ENCODE assay signal across 18 mouse cellular contexts in genomic region chr13:104982781-104983353, GRCm38 (mm10).
DNase-seq lines count a peak whose midpoint lies in the region; ATAC-seq and TF ChIP-seq lines count a peak whose summit lies in the region.
"Had no signal": no experiment of that assay in that cellular context is flagged by ENCODE, and none has a peak within 500 bp of the region (broad histone marks: within the 10 kb centered on the region; RNA-seq: fewer than 3 reads in every experiment).

No protein-coding gene starts in this region.

- no peaks in the 10 kb centered on the region for H3K27me3 ChIP-seq in midbrain, embryonic 14.5 days (ENCODE audit: control insufficient read depth, insufficient read depth, low read length)
- no peaks in the 10 kb centered on the region for H3K27me3 ChIP-seq in midbrain, embryonic 16.5 days (ENCODE audit: control insufficient read depth, insufficient read depth, low read depth, low read length)
- H3K27me3 ChIP-seq: embryonic facial prominence, embryonic 13.5 days; midbrain, embryonic 12.5 days had no signal

- TF ChIP-seq POLR2A in olfactory bulb, adult 2 months (IDR thresholded peaks at IDR 0.05; ENCODE audit: insufficient read depth, low read depth, low read length), result no peak

- H3K4me2 ChIP-seq in midbrain, embryonic 14.5 days (ENCODE audit: low read length), result no peak overlapping the region
- no peak overlapping the region for H3K4me2 ChIP-seq in midbrain, embryonic 16.5 days (ENCODE audit: low read length)
- H3K4me2 ChIP-seq: embryonic facial prominence, embryonic 13.5 days; heart, embryonic 11.5 days; midbrain, embryonic 12.5 days had no signal

- peak; percentile 64 to 86 for DNase-seq in frontal cortex, adult 2 months (ENCODE audit: extremely low spot score in 1 of 2, low spot score in 1 of 2)
- DNase-seq in frontal cortex, postnatal 14 days (ENCODE audit: low spot score in 2 of 2), result no peak
- DNase-seq in midbrain, embryonic 14.5 days, result peak; percentile 12
- peak; percentile 55 for DNase-seq in cerebellum, adult 8-10 months
- no peak for DNase-seq in kidney, postnatal 36 days
- DNase-seq in yolk sac, embryonic 10.5 days (ENCODE audit: low spot score), result no peak
- DNase-seq: gastrocnemius, postnatal 10 days; lung, postnatal 10 days; thymus, adult 18-20 months had no signal

- H3K27ac ChIP-seq in midbrain, embryonic 14.5 days (replicated peaks; ENCODE audit: low read depth, low read length), result no peak overlapping the region
- no peak overlapping the region for H3K27ac ChIP-seq in midbrain, embryonic 16.5 days (ENCODE audit: low read length)
- peak overlapping the region; percentile 58 for H3K27ac ChIP-seq in olfactory bulb, adult 2 months (ENCODE audit: insufficient read depth, low read depth, low read length)
- H3K27ac ChIP-seq: embryonic facial prominence, embryonic 13.5 days; forebrain, embryonic 10.5 days; hindbrain, embryonic 10.5 days; kidney, postnatal 0 days; liver, embryonic 14.5 days; midbrain, embryonic 12.5 days had no signal

- no peaks in the 10 kb centered on the region for H3K9me3 ChIP-seq in midbrain, embryonic 14.5 days (ENCODE audit: control insufficient read depth, low read length)
- H3K9me3 ChIP-seq in midbrain, embryonic 16.5 days (replicated peaks; ENCODE audit: control insufficient read depth, low read length, poor library complexity, severe bottlenecking), result no peaks in the 10 kb centered on the region; the same call in 1 of the 2 replicates
- H3K9me3 ChIP-seq: embryonic facial prominence, embryonic 13.5 days; midbrain, embryonic 12.5 days had no signal

- WGBS in midbrain, embryonic 14.5 days, result 86% methylated on average over 10 of the region's 10 CpGs
- 84% methylated on average over 10 of the region's 10 CpGs for WGBS in midbrain, embryonic 16.5 days
- WGBS in olfactory bulb, adult 2 months, result 69% methylated on average over 10 of the region's 10 CpGs

- ATAC-seq in midbrain, embryonic 14.5 days (ENCODE audit: low FRiP score, low TSS enrichment), result no peak
- ATAC-seq in midbrain, embryonic 16.5 days, result no peak; the same call in 1 of the 2 replicates

- no peaks in the 10 kb centered on the region for H3K4me1 ChIP-seq in midbrain, embryonic 14.5 days (ENCODE audit: control insufficient read depth, insufficient read depth, low read length)
- no peaks in the 10 kb centered on the region for H3K4me1 ChIP-seq in midbrain, embryonic 16.5 days (ENCODE audit: control insufficient read depth, insufficient read depth, low read length)
- H3K4me1 ChIP-seq in olfactory bulb, adult 2 months (ENCODE audit: control insufficient read depth, insufficient read depth, low read length), result no peaks in the 10 kb centered on the region
- H3K4me1 ChIP-seq: forebrain, embryonic 10.5 days; hindbrain, embryonic 10.5 days; midbrain, embryonic 12.5 days had no signal

- H3K4me3 ChIP-seq in midbrain, embryonic 14.5 days (replicated peaks; ENCODE audit: low read depth, low read length), result no peak overlapping the region
- no peak overlapping the region for H3K4me3 ChIP-seq in midbrain, embryonic 16.5 days (ENCODE audit: low read depth, low read length)
- no peak overlapping the region for H3K4me3 ChIP-seq in olfactory bulb, adult 2 months (ENCODE audit: insufficient read depth, low read depth, low read length)
- H3K4me3 ChIP-seq: embryonic facial prominence, embryonic 13.5 days; forebrain, embryonic 10.5 days; hindbrain, embryonic 10.5 days; midbrain, embryonic 12.5 days had no signal

- no peaks in the 10 kb centered on the region for H3K36me3 ChIP-seq in midbrain, embryonic 14.5 days (ENCODE audit: control insufficient read depth, insufficient read depth, low read length)
- H3K36me3 ChIP-seq in midbrain, embryonic 16.5 days (ENCODE audit: control insufficient read depth, insufficient read depth, low read length), result 0 out of 2 replicates have a peak, but pooled peaks cover 3% of the 10 kb centered on the region
- H3K36me3 ChIP-seq: embryonic facial prominence, embryonic 13.5 days; forebrain, embryonic 10.5 days; hindbrain, embryonic 10.5 days; midbrain, embryonic 12.5 days had no signal

- TF ChIP-seq CTCF in olfactory bulb, adult 2 months (IDR thresholded peaks at IDR 0.05; ENCODE audit: insufficient read depth, low read depth, low read length), result no peak

- H3K9ac ChIP-seq in midbrain, embryonic 14.5 days (replicated peaks; ENCODE audit: low read length), result no peak overlapping the region
- no peak overlapping the region for H3K9ac ChIP-seq in midbrain, embryonic 16.5 days (ENCODE audit: low read depth, low read length)
- H3K9ac ChIP-seq: embryonic facial prominence, embryonic 13.5 days; liver, embryonic 14.5 days; midbrain, embryonic 12.5 days had no signal

Comparison
In these comparisons a context has a peak if more than half of its experiments do, and no peak if none do; other contexts are left out.
1. DNase-seq: peak in frontal cortex, adult 2 months (2 of 2), midbrain, embryonic 14.5 days (single experiment) and cerebellum, adult 8-10 months (single experiment); none in frontal cortex, postnatal 14 days (0 of 2), kidney, postnatal 36 days (0 of 2) and yolk sac, embryonic 10.5 days (single experiment).